Mouse (Mus musculus) layer of hippocampus, adult 8-10 months (tissue): Measurements from ENCODE around the gene Zan. TPM values are rescaled to one million over a fixed set of nuclear protein-coding genes. Genes with fewer than 3 reads are reported as not detected.

Source experiments
- DNase-seq, 2 experiments: peaks; one replicate each; pipeline ENCODE4 v3.0.0; 2022; ENCODE audit warnings: low spot score in 2 of 2
- total RNA-seq, 4 experiments: library from RNA; stranded (reverse); gene quantifications; 2 replicates each; pipeline ENCODE4 v1.2.4; 2022

Gene Zan
- total RNA-seq, 4 experiments from 2014 or later: 0.16 to 0.22 (median 0.17) TPM

DNA sequence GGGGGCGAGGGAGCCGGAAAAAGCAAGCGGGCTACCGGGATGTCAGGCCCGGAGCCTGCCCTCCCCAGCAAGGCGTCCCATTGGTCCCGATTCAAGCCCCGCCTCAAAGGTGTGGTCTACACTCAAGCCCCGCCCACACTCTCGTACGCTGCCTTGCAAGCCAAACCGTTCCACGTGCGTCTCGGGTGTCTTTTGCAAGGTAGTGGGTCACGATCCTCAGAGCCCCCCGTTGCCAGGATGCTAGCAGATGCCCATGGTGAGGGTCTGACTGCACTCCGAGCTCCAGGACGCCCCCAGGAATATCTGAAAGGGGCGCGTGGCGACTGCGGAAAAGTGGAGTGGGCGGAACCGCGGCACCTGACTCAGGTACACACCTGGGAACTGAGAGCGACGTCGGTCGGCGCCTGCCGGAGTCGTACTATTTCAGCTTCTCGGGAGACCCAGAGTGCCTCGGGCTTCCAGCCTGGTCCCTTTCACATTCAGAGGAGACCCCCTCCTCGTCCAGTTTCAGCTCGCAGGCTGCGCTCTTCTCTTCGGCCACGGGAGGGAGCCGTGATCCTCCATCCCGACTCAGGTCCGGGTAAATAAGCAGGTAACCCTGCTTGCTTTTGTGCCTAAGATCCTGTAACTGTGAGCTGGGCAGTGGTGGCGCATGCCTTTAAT, 143.2 kb downstream of the Zan start, which contains the start of gene Slc12a9:
Slc12a9 (minus strand) TSS at position 86 of the 663 bp plus-strand sequence.
- peak; percentile 90 to 91 for DNase-seq

- DNase-seq: no peak
Observed at GRCm38 (mm10) chr5:137332857-137333511, 143.9 kb downstream of the Zan start.

DNA sequence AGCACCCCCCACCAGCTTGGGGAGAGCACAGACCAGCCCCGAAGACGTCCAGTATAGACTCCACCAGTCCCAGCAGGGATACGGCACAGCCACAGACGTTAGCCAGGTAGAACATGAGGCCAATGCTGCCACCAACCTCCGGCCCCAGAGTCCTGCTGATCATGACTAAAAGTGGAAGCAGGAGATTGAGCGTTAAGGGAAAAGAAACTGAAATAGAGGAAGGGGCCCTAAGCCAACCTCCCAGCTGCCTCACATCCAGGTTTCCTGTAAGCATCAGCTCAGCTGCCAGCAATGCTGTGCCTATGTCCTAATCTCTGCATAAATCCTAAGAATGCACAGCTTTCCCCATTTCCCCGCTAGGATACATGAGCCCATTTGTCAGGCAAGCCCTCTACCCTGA, 146.0 kb downstream of the Zan start:
- no peak for DNase-seq

Other genes starting within 250 kb of the Zan start
- 10 to 100 TPM; 61.0 to 73.5 (median 63.6) TPM for gene Ache, start 189.5 kb downstream of the Zan start, total RNA-seq
- 10 to 100 TPM in 3 of 4 experiments, 1 to 10 TPM in 1; 7.4 to 14.7 (median 12.7) TPM for gene Ufsp1, start 182.4 kb downstream of the Zan start, total RNA-seq
- gene Srrt, start 169.4 kb downstream of the Zan start, total RNA-seq: 100 to 1,000 TPM; 220 to 278 (median 242) TPM
- gene Trip6, start 162.7 kb downstream of the Zan start, total RNA-seq: 1 to 10 TPM; 6.1 to 8.0 (median 6.7) TPM
- 10 to 100 TPM; 25.6 to 37.8 (median 32.0) TPM for gene Slc12a9, start 143.5 kb downstream of the Zan start, total RNA-seq
- gene Ephb4, start 127.0 kb downstream of the Zan start, total RNA-seq: 1 to 10 TPM; 5.6 to 7.2 (median 5.9) TPM
- gene Pop7, start 25.5 kb upstream of the Zan start, total RNA-seq: 10 to 100 TPM; 30.4 to 33.1 (median 32.4) TPM
- 10 to 100 TPM; 60.2 to 75.9 (median 65.5) TPM for gene Gigyf1, start 41.5 kb upstream of the Zan start, total RNA-seq
- gene Epo, start 56.2 kb upstream of the Zan start, total RNA-seq: not detected
- gene Gnb2, start 56.4 kb upstream of the Zan start, total RNA-seq: 100 to 1,000 TPM; 572 to 587 (median 576) TPM
- 100 to 1,000 TPM; 116 to 137 (median 125) TPM for gene Actl6b, start 76.5 kb upstream of the Zan start, total RNA-seq
- gene Tfr2, start 92.8 kb upstream of the Zan start, total RNA-seq: 10 to 100 TPM; 12.5 to 21.7 (median 15.9) TPM
- 10 to 100 TPM; 19.2 to 28.5 (median 26.2) TPM for gene Mospd3, start 124.0 kb upstream of the Zan start, total RNA-seq
- 1 to 10 TPM; 7.2 to 9.6 (median 8.9) TPM for gene Pcolce, start 136.7 kb upstream of the Zan start, total RNA-seq
- under 1 TPM; 0.22 to 0.69 (median 0.34) TPM for gene Fbxo24, start 151.9 kb upstream of the Zan start, total RNA-seq
- 10 to 100 TPM; 18.8 to 26.8 (median 22.5) TPM for gene Lrch4, start 152.1 kb upstream of the Zan start, total RNA-seq
- gene Gm20605, start 152.1 kb upstream of the Zan start, total RNA-seq: 10 to 100 TPM; 14.7 to 24.8 (median 19.2) TPM
- 10 to 100 TPM in 3 of 4 experiments, 1 to 10 TPM in 1; 8.0 to 14.2 (median 10.6) TPM for gene Sap25, start 164.3 kb upstream of the Zan start, total RNA-seq
- under 1 TPM; 0.12 to 0.49 (median 0.28) TPM for gene Irs3, start 168.7 kb upstream of the Zan start, total RNA-seq
- gene Agfg2, start 207.7 kb upstream of the Zan start, total RNA-seq: 10 to 100 TPM; 66.1 to 66.6 (median 66.5) TPM